In the genomic region with DNA sequence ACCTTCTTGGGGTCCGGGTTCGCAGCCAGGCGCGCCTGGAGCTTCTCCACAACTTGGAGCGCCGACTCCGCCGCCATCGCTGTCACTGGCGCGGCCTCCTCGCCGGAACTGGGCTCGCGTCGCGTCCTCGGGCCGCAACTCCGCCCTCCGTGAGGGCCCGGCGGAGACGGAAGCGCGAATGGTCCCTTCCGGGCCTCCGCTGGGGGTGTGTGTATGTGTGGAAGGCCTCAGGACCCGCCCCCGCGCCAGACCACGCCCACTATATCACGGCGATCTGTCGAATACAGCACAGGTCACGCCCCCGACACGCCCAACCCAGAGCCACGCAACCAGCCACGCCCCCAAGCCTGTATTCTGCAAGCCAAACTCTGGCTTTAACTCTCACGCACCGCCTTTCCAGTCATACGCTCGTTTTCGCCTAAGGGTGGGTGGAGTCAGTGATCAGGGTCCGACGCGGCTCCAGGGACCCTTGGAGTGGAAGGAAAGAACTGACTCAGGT, we compare ENCODE assay signal across 8 mouse cellular contexts. TPM values are rescaled to one million over a fixed set of nuclear protein-coding genes. Genes with fewer than 3 reads are reported as not detected.
DNase-seq lines count a peak whose midpoint lies in the region; ATAC-seq and TF ChIP-seq lines count a peak whose summit lies in the region.

A gene (minus strand): TSS at position 215 of the 499 bp plus-strand sequence.

- TF ChIP-seq CTCF in bone marrow macrophage, adult 2 months (IDR thresholded peaks at IDR 0.05; ENCODE audit: low read depth, low read length): no peak
- TF ChIP-seq CTCF in embryonic fibroblast, embryonic 13.5 days (IDR thresholded peaks at IDR 0.05; ENCODE audit: borderline replicate concordance, insufficient read depth, low read length): no peak

- peak; percentile 100 for DNase-seq in A20 (ENCODE audit: low read depth, low spot score)
- DNase-seq in heart, adult 9 months (ENCODE audit: low spot score in 2 of 2): peak; percentile 98 to 99
- DNase-seq in monocyte, adult 2 months (ENCODE audit: low read depth in 1 of 2, low spot score in 2 of 2): peak; percentile 99 to 100
- peak; percentile 100 for DNase-seq in spleen, postnatal 36 days (ENCODE audit: low spot score in 2 of 2)

- peak; percentile 99 for ATAC-seq in kidney, embryonic 14.5 days (ENCODE audit: low FRiP score, low TSS enrichment)
- ATAC-seq in limb, embryonic 15.5 days (ENCODE audit: insufficient number of reproducible peaks, low FRiP score, low TSS enrichment, low read depth): peak; percentile 99

- WGBS in kidney, embryonic 14.5 days: under 1% methylated on average over 41 of the region's 48 CpGs
- WGBS in limb, embryonic 15.5 days: under 1% methylated on average over 47 of the region's 48 CpGs

- H3K9ac ChIP-seq in kidney, embryonic 14.5 days (ENCODE audit: low read depth, low read length): peak within 1 kb of the TSS; percentile 98
- peak within 1 kb of the TSS; percentile 98 for H3K9ac ChIP-seq in limb, embryonic 15.5 days

- H3K4me1 ChIP-seq in bone marrow macrophage, adult 2 months (ENCODE audit: control insufficient read depth, insufficient read depth, low read length): peaks cover 12% of the 10 kb centered on the region
- H3K4me1 ChIP-seq in embryonic fibroblast, embryonic 13.5 days (ENCODE audit: control insufficient read depth, insufficient read depth, low read length): peaks cover 9% of the 10 kb centered on the region; the same call in 1 of the 2 replicates
- peaks cover 5% of the 10 kb centered on the region for H3K4me1 ChIP-seq in kidney, embryonic 14.5 days (ENCODE audit: control insufficient read depth, insufficient read depth, low read length)
- peaks cover 18% of the 10 kb centered on the region for H3K4me1 ChIP-seq in limb, embryonic 15.5 days

- H3K4me2 ChIP-seq in kidney, embryonic 14.5 days (replicated peaks; ENCODE audit: low read depth, low read length): peak within 1 kb of the TSS; percentile 85
- H3K4me2 ChIP-seq in limb, embryonic 15.5 days: peak within 1 kb of the TSS; percentile 81

- peak within 1 kb of the TSS; percentile 77 for H3K27ac ChIP-seq in bone marrow macrophage, adult 2 months (ENCODE audit: insufficient read depth, low read depth, low read length)
- H3K27ac ChIP-seq in embryonic fibroblast, embryonic 13.5 days (ENCODE audit: insufficient read depth, low read length): peak within 1 kb of the TSS; percentile 9; the same call in 1 of the 2 replicates
- peak within 1 kb of the TSS; percentile 88 for H3K27ac ChIP-seq in kidney, embryonic 14.5 days (ENCODE audit: low read depth, low read length)
- peak within 1 kb of the TSS; percentile 93 for H3K27ac ChIP-seq in limb, embryonic 15.5 days

- no peaks in the 10 kb centered on the region; the same call in 1 of the 2 replicates for H3K36me3 ChIP-seq in kidney, embryonic 14.5 days (ENCODE audit: control insufficient read depth, insufficient read depth, low read length)
- no peaks in the 10 kb centered on the region; the same call in 1 of the 2 replicates for H3K36me3 ChIP-seq in limb, embryonic 15.5 days

- no peaks in the 10 kb centered on the region for H3K27me3 ChIP-seq in kidney, embryonic 14.5 days (ENCODE audit: control insufficient read depth, insufficient read depth, low read length)
- no peaks in the 10 kb centered on the region for H3K27me3 ChIP-seq in limb, embryonic 15.5 days

- H3K9me3 ChIP-seq in kidney, embryonic 14.5 days (ENCODE audit: control insufficient read depth, low read length): no peaks in the 10 kb centered on the region
- no peaks in the 10 kb centered on the region for H3K9me3 ChIP-seq in limb, embryonic 15.5 days

- peak within 1 kb of the TSS; percentile 94 for H3K4me3 ChIP-seq in bone marrow macrophage, adult 2 months (ENCODE audit: insufficient read depth, low read length)
- H3K4me3 ChIP-seq in embryonic fibroblast, embryonic 13.5 days (ENCODE audit: insufficient read depth, low read length): peak within 1 kb of the TSS; percentile 98
- H3K4me3 ChIP-seq in kidney, embryonic 14.5 days (ENCODE audit: low read length): peak within 1 kb of the TSS; percentile 99
- H3K4me3 ChIP-seq in limb, embryonic 15.5 days: peak within 1 kb of the TSS; percentile 100

- TF ChIP-seq POLR2A in bone marrow macrophage, adult 2 months (IDR thresholded peaks at IDR 0.05; ENCODE audit: borderline replicate concordance, low read depth, low read length): no peak
- peak; percentile 69 for TF ChIP-seq POLR2A in embryonic fibroblast, embryonic 13.5 days (IDR thresholded peaks at IDR 0.05; ENCODE audit: low read depth, low read length)

RNA-seq across cellular contexts. Expression of the gene that starts here (rescaled TPM):
- 66.0 and 69.3 TPM in 2 replicates for polyA plus RNA-seq in bone marrow macrophage, adult 2 months (2012; ENCODE audit: insufficient read depth, insufficient read length, missing spikeins)
- 39.8 and 43.8 TPM in 2 replicates for polyA plus RNA-seq in embryonic fibroblast, embryonic 13.5 days (2011; ENCODE audit: insufficient read length, low read depth, missing spikeins)
- 31.5 and 43.7 TPM in 2 replicates for polyA plus RNA-seq in kidney, embryonic 14.5 days (2014; fragmentation: Nextera tagmentation; extraction: Ambion mirVana)
- polyA plus RNA-seq in limb, embryonic 15.5 days (2015; fragmentation: Nextera tagmentation; extraction: Ambion mirVana): 47.0 and 47.7 TPM in 2 replicates

Comparison
In these comparisons a context has a peak if more than half of its experiments do, and no peak if none do; other contexts are left out.
1. Peak in every context shown above with its lines: DNase-seq, ATAC-seq, H3K4me3 ChIP-seq and H3K27ac ChIP-seq.
2. H3K27ac ChIP-seq: peak in every context shown above with its lines; median percentile 93 in limb, embryonic 15.5 days; 88 in kidney, embryonic 14.5 days; 77 in bone marrow macrophage, adult 2 months; 9 in embryonic fibroblast, embryonic 13.5 days.